Comparison of ENCODE assay signal across 10 mouse cellular contexts in the genomic region with DNA sequence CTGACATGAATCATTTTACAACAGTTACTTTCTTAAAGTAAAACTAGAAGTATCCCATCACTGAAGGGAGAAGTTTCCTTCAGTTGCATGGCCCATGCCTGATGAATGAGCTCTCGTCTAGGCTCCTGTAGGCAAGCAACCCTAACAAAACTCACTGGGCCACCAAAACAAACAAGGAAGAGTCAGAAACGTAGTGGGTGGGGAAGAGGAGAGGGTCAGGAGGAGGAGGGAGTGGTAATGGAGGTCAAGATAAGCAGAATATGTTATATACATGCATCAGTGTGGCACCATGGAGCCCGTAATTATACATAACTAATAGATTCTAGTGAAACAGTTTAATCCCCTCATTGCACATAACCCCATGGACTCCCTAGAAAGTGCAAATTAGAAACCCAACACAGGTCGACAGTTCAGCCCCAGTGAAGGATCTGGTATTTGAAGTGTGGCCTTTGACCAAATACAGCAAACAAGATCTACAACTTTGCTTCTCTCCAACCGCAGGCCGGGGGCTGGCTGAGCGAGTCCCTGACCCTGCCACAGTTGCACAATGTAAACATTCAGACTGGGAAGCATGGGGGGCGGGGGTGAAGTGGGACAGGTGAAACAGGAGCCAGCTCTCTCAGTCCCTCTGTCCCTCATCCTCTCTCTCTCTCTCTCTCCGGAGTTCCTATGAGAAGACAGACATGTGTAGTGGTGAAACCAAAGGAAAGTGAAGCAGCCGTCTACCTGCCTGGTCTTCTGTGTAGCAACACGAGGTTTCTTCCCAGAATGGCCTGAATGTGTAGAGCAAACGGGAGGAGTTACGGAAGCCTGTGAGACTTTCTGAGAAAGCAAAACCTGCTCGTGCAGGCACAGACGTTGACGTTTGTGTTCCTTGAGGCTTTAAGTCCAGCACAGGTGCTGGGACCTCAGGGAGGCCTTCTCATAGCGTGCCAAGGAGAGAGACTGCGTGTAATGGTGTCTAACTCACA.
DNase-seq lines count a peak whose midpoint lies in the region; ATAC-seq and TF ChIP-seq lines count a peak whose summit lies in the region.
"Had no signal": no experiment of that assay in that cellular context is flagged by ENCODE, and none has a peak within 500 bp of the region (broad histone marks: within the 10 kb centered on the region; RNA-seq: fewer than 3 reads in every experiment).

No protein-coding gene starts in this region.

- TF ChIP-seq CTCF in bone marrow, adult 2 months (IDR thresholded peaks at IDR 0.05; ENCODE audit: control insufficient read depth, insufficient read depth, low read length): no peak
- TF ChIP-seq CTCF in lung, postnatal 0 days (IDR thresholded peaks at IDR 0.05): no peak

- no peak for TF ChIP-seq POLR2A in bone marrow, adult 2 months (IDR thresholded peaks at IDR 0.05; ENCODE audit: borderline replicate concordance, control insufficient read depth, low read depth, low read length)

- TF ChIP-seq EP300 in lung, postnatal 0 days (IDR thresholded peaks at IDR 0.05): peak; percentile 45; the same call in 1 of the 2 replicates

- H3K27ac ChIP-seq in bone marrow, adult 2 months (ENCODE audit: control insufficient read depth, insufficient read depth, low read depth, low read length, poor library complexity): peak overlapping the region; percentile 84; the same call in 1 of the 2 replicates
- peak overlapping the region; percentile 26; the same call in 1 of the 2 replicates for H3K27ac ChIP-seq in embryonic facial prominence, embryonic 10.5 days (replicated peaks)
- H3K27ac ChIP-seq in lung, postnatal 0 days (ENCODE audit: low read length): peak overlapping the region; percentile 75
- H3K27ac ChIP-seq: forebrain, embryonic 15.5 days; hindbrain, embryonic 13.5 days had no signal

- 69% methylated on average over 18 of the region's 18 CpGs for WGBS in bone marrow, adult 2 months
- 62% methylated on average over 18 of the region's 18 CpGs for WGBS in embryonic facial prominence, embryonic 10.5 days
- WGBS in lung, postnatal 0 days: 39% methylated on average over 18 of the region's 18 CpGs

- ATAC-seq in lung, postnatal 0 days: peak; percentile 72
- ATAC-seq: forebrain, embryonic 15.5 days had no signal

- no peak overlapping the region for H3K9ac ChIP-seq in lung, postnatal 0 days (replicated peaks; ENCODE audit: low read depth)
- H3K9ac ChIP-seq: forebrain, embryonic 15.5 days; hindbrain, embryonic 13.5 days had no signal

- peak; percentile 41 for DNase-seq in embryonic facial prominence, embryonic 10.5 days (ENCODE audit: low spot score)
- DNase-seq in liver: peak; percentile 77
- peak; percentile 77 for DNase-seq in lung, postnatal 0 days (ENCODE audit: low spot score)
- DNase-seq in retina, postnatal 1 day: no peak
- DNase-seq in MN1 (ENCODE audit: low spot score): no peak
- DNase-seq in cerebellum, adult 9-10 months: no peak
- no peak for DNase-seq in heart, adult 8-10 months (ENCODE audit: low spot score)

- no peaks in the 10 kb centered on the region for H3K9me3 ChIP-seq in embryonic facial prominence, embryonic 10.5 days
- no peaks in the 10 kb centered on the region for H3K9me3 ChIP-seq in lung, postnatal 0 days (ENCODE audit: low read length)
- H3K9me3 ChIP-seq: forebrain, embryonic 15.5 days; hindbrain, embryonic 13.5 days had no signal

- H3K4me2 ChIP-seq in lung, postnatal 0 days (replicated peaks; ENCODE audit: low read depth, low read length): no peak overlapping the region
- H3K4me2 ChIP-seq: forebrain, embryonic 15.5 days; hindbrain, embryonic 13.5 days had no signal

- H3K4me3 ChIP-seq in bone marrow, adult 2 months (replicated peaks; ENCODE audit: control insufficient read depth, low read depth, low read length): no peak overlapping the region
- H3K4me3 ChIP-seq in embryonic facial prominence, embryonic 10.5 days: no peak overlapping the region
- H3K4me3 ChIP-seq in lung, postnatal 0 days (ENCODE audit: low read depth, low read length): no peak overlapping the region
- H3K4me3 ChIP-seq: forebrain, embryonic 15.5 days; hindbrain, embryonic 13.5 days had no signal

- H3K36me3 ChIP-seq in embryonic facial prominence, embryonic 10.5 days (replicated peaks): no peaks in the 10 kb centered on the region
- no peaks in the 10 kb centered on the region for H3K36me3 ChIP-seq in lung, postnatal 0 days (ENCODE audit: insufficient read depth, low read length)
- H3K36me3 ChIP-seq: forebrain, embryonic 15.5 days; hindbrain, embryonic 13.5 days had no signal

- peaks cover 10% of the 10 kb centered on the region; the same call in 1 of the 2 replicates for H3K4me1 ChIP-seq in bone marrow, adult 2 months (ENCODE audit: control insufficient read depth, insufficient read depth, low read length)
- peaks cover 27% of the 10 kb centered on the region for H3K4me1 ChIP-seq in embryonic facial prominence, embryonic 10.5 days
- peaks cover 14% of the 10 kb centered on the region for H3K4me1 ChIP-seq in lung, postnatal 0 days (ENCODE audit: insufficient read depth, low read depth, low read length)
- H3K4me1 ChIP-seq: forebrain, embryonic 15.5 days; hindbrain, embryonic 13.5 days had no signal

- H3K27me3 ChIP-seq in embryonic facial prominence, embryonic 10.5 days (replicated peaks; ENCODE audit: low read depth, poor library complexity, severe bottlenecking): no peaks in the 10 kb centered on the region
- H3K27me3 ChIP-seq in lung, postnatal 0 days (replicated peaks; ENCODE audit: insufficient read depth, low read length): no peaks in the 10 kb centered on the region
- H3K27me3 ChIP-seq: forebrain, embryonic 15.5 days; hindbrain, embryonic 13.5 days had no signal

Comparison
In these comparisons a context has a peak if more than half of its experiments do, and no peak if none do; other contexts are left out.
1. H3K27ac ChIP-seq: peak in every context shown above with its lines; median percentile 84 in bone marrow, adult 2 months; 75 in lung, postnatal 0 days; 26 in embryonic facial prominence, embryonic 10.5 days.
2. DNase-seq: peak in embryonic facial prominence, embryonic 10.5 days (single experiment), liver (single experiment) and lung, postnatal 0 days (single experiment); none in retina, postnatal 1 day (single experiment), MN1 (single experiment), cerebellum, adult 9-10 months (single experiment) and heart, adult 8-10 months (single experiment).